Mouse (Mus musculus) kidney, embryonic 14.5 days (tissue): Measurements from ENCODE around the gene Tnni1. TPM values are rescaled to one million over a fixed set of nuclear protein-coding genes. Genes with fewer than 3 reads are reported as not detected.
A peak's percentile ranks its signal among the peaks of the same experiment; 100 is the strongest.

Experiments used
- ATAC-seq: fragments of 200-750 bp; cut with Nextera tagmentation; 2 replicates; pipeline ENCODE4 v1.8.0; 2017; ENCODE audit warnings: moderate number of reproducible peaks, mild to moderate bottlenecking, moderate TSS enrichment, moderate library complexity; ENCODE audit not compliant: low FRiP score, low TSS enrichment
- H3K27ac ChIP-seq: fragments of 300-500 bp; sonication (generic); 2 replicates; pipeline ENCODE4 v1.5.1; 2014; ENCODE audit warnings: low read depth, mild to moderate bottlenecking, low read length, moderate library complexity, mixed read lengths
- H3K27me3 ChIP-seq: fragments of 300-500 bp; sonication (generic); 2 replicates; pipeline ENCODE4 v1.6.1; 2014; ENCODE audit warnings: mild to moderate bottlenecking, low read length; ENCODE audit not compliant: control insufficient read depth, insufficient read depth
- H3K36me3 ChIP-seq: fragments of 300-500 bp; sonication (generic); 2 replicates; pipeline ENCODE4 v1.6.1; 2014; ENCODE audit warnings: low read length, mixed read lengths; ENCODE audit not compliant: control insufficient read depth, insufficient read depth
- H3K4me1 ChIP-seq: fragments of 300-500 bp; sonication (generic); 2 replicates; pipeline ENCODE4 v1.6.1; 2014; ENCODE audit warnings: low read length, mixed read lengths; ENCODE audit not compliant: control insufficient read depth, insufficient read depth
- H3K4me2 ChIP-seq: fragments of 300-500 bp; sonication (generic); replicated peaks from 2 replicates; pipeline ENCODE4 v1.6.1; 2014; ENCODE audit warnings: low read depth, mild to moderate bottlenecking, low read length
- H3K4me3 ChIP-seq: fragments of 300-500 bp; sonication (generic); 2 replicates; pipeline ENCODE4 v1.5.1; 2014; ENCODE audit warnings: mild to moderate bottlenecking, low read length
- H3K9ac ChIP-seq: fragments of 300-500 bp; sonication (generic); 2 replicates; pipeline ENCODE4 v1.6.1; 2014; ENCODE audit warnings: low read depth, mild to moderate bottlenecking, low read length, moderate library complexity
- H3K9me3 ChIP-seq: fragments of 300-500 bp; sonication (generic); 2 replicates; pipeline ENCODE4 v1.6.1; 2016; ENCODE audit warnings: low read length; ENCODE audit not compliant: control insufficient read depth
- WGBS: fragments of 180-500 bp; shearing (Covaris S2); extraction: QIAGEN DNeasy Blood & Tissue Kit; methylation state at CpG from one replicate; pipeline ENCODE4 v1.1.7; 2014; 5-methylcytosine and 5-hydroxymethylcytosine counted together
- polyA plus RNA-seq: library from polyadenylated mRNA; unstranded; fragments of >200 nt; fragmentation: Nextera tagmentation; extraction: Ambion mirVana; gene quantifications from 2 replicates; pipeline ENCODE4 v1.2.1, GENCODE M21; 2014

The Tnni1 gene
- polyA plus RNA-seq, 1 experiment from 2014 or later: 18.3 TPM

DNA sequence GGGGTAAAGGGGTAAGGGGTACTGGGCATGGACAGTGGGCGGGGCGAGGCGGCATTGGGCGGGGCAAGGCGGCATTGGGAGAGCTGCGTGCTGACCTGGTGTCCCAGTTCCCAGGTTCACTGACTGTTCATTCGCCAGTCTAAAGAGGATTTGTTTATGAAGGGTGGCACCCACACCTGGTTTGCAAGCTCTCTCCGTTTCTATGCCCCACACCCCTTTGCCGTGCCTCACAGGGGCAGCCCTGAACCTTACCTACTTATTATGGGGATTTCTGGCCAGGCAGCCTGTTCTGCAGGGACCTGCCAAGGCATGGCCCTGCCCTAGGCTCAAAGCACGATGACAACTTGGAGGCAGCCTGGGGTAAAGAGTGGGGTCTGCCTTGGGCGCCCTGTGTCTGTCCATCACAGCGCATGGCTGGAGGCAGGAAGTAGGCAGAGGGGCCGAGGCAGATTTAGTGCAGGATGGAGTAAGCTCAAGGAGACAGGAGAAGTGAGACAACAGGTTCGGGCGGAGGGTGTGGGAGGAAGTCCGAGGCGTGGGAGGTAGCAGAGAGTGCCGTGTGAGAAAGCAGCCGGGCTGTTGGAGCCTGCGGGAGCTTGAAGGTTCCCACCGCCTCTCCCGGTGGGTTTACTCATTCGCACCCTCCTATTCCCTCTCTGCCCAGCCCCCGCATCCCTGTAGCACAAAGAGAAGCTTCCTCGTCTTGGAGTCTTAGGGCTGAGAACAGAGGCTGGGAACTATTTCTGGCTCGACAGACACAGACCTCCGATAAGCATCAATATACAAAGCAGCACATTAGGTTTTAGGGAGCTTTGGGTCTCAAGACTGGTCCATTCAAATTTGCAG lies 14.4 kb downstream of the Tnni1 start:
- Histone ChIP-seq H3K27me3 (no peaks in the 10 kb centered on the region), H3K9me3 (no peaks in the 10 kb centered on the region), H3K27ac (peak overlapping the region; percentile 79), H3K4me2 (peak overlapping the region; percentile 50), H3K4me1 (peaks cover 22% of the 10 kb centered on the region), H3K9ac (peak overlapping the region; percentile 52), H3K36me3 (no peaks in the 10 kb centered on the region), H3K4me3 (peak overlapping the region; percentile 20; the same call in 1 of the 2 replicates)
- WGBS: 7% methylated on average over 27 of the region's 27 CpGs
- ATAC-seq: peak; percentile 72

GRCm38 (mm10) chr1:135794216-135795134 lies 15.2 kb downstream of the Tnni1 start:
- 10% methylated on average over 20 of the region's 20 CpGs for WGBS
- peaks cover 30% of the 10 kb centered on the region for H3K4me1 ChIP-seq
- peak overlapping the region; percentile 20; the same call in 1 of the 2 replicates for H3K4me3 ChIP-seq
- peak overlapping the region; percentile 79 for H3K27ac ChIP-seq
- peak overlapping the region; percentile 50 for H3K4me2 ChIP-seq
- H3K27me3 ChIP-seq: no peaks in the 10 kb centered on the region
- ATAC-seq: peak; percentile 69
- no peaks in the 10 kb centered on the region for H3K9me3 ChIP-seq
- peak overlapping the region; percentile 52 for H3K9ac ChIP-seq
- no peaks in the 10 kb centered on the region for H3K36me3 ChIP-seq

GRCm38 (mm10) chr1:135798492-135798891 lies 19.3 kb downstream of the Tnni1 start:
- ATAC-seq: no peak

DNA sequence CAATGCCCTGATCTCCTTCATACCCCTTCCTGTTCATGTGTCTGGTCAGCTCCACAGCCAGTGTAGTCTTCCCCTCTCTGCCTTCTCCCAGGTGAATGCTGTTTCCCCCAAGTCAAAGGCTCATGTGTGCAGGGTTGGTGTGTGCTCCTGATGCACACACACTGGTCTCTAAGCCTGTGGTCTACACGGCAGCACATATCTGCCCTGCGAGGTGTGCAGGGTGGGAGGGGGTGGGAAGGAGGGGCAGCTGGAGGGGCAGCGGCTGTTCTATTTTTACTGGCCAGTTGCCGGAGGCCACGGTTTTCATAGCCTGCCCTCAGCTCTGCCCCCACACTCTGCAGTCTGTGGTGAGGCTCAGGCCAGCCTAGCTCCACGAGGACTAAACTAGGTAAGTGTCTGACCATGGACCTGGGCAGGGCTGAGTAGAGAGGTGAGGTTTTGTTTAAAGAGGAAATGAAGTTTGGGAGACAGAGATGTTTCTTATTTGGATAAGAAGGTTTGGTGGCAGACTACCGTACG lies 19.9 kb downstream of the Tnni1 start:
- H3K4me2 ChIP-seq: no peak overlapping the region
- no peak for ATAC-seq
- H3K9ac ChIP-seq: no peak overlapping the region
- H3K27ac ChIP-seq: no peak overlapping the region
- 20% methylated on average over 8 of the region's 8 CpGs for WGBS
- no peaks in the 10 kb centered on the region for H3K27me3 ChIP-seq
- H3K9me3 ChIP-seq: no peaks in the 10 kb centered on the region
- H3K36me3 ChIP-seq: no peaks in the 10 kb centered on the region
- H3K4me3 ChIP-seq: no peak overlapping the region
- peaks cover 41% of the 10 kb centered on the region for H3K4me1 ChIP-seq

More at GRCm38 (mm10) chr1:135798492-135798891, 19.3 kb downstream of the Tnni1 start:
- no peak overlapping the region for H3K9ac ChIP-seq
- H3K4me1 ChIP-seq: peaks cover 45% of the 10 kb centered on the region
- H3K9me3 ChIP-seq: no peaks in the 10 kb centered on the region
- 81% methylated on average over 1 of the region's 1 CpGs for WGBS
- H3K36me3 ChIP-seq: no peaks in the 10 kb centered on the region
- H3K4me2 ChIP-seq: no peak overlapping the region
- no peak overlapping the region for H3K4me3 ChIP-seq
- H3K27ac ChIP-seq: no peak overlapping the region
- H3K27me3 ChIP-seq: no peaks in the 10 kb centered on the region

DNA sequence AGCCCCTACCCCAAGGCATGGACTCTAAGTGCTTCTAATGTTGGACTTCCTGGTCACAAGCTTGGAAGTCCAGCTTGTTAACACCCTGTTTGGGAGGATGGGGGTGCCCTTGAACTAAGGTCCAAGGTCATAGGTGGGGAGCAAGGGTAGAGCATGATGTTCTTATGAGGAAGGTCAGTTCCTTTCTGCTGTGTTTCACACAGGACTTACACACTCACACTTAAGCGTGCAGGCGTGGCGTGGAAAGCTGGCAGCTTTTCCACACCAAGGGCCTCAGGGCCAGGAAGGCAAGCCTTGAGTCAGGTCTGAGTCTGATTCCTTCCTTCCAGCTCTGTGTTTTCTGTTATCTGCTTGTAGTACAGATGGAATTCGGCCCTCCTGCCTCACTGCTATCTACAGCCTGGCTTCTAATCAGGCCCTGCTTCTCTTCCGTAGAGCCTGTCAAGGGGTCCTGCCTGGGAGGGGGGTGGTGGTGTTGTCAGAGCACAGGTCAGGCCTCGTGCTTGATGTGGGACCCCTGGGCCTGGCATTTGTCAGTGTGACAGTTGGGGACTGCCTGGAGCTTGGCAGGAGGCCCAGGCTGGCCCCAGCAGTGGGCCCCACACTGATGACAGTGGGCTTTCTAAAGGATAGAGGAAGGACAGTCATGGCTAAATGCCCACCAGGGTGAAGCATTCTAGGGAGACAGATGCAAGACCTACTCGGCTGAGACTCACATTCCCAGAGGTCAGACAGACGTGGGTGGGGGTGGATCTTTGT lies 21.1 kb downstream of the Tnni1 start:
- Histone ChIP-seq H3K36me3 (no peaks in the 10 kb centered on the region), H3K27ac (peak overlapping the region; percentile 47; the same call in 1 of the 2 replicates), H3K4me2 (no peak overlapping the region), H3K27me3 (no peaks in the 10 kb centered on the region), H3K9ac (no peak overlapping the region; the same call in 1 of the 2 replicates), H3K4me1 (peaks cover 32% of the 10 kb centered on the region), H3K4me3 (no peak overlapping the region), H3K9me3 (no peaks in the 10 kb centered on the region)
- ATAC-seq: peak; percentile 50; the same call in 1 of the 2 replicates
- WGBS: 41% methylated on average over 8 of the region's 8 CpGs

- Histone ChIP-seq H3K9ac (no peak overlapping the region), H3K36me3 (no peaks in the 10 kb centered on the region), H3K27me3 (no peaks in the 10 kb centered on the region), H3K4me2 (no peak overlapping the region), H3K4me3 (no peak overlapping the region), H3K27ac (no peak overlapping the region), H3K9me3 (no peaks in the 10 kb centered on the region), H3K4me1 (peaks cover 3% of the 10 kb centered on the region)
- 20% methylated on average over 10 of the region's 10 CpGs for WGBS
- no peak for ATAC-seq
Observed at GRCm38 (mm10) chr1:135807546-135807945, 28.3 kb downstream of the Tnni1 start.

DNA sequence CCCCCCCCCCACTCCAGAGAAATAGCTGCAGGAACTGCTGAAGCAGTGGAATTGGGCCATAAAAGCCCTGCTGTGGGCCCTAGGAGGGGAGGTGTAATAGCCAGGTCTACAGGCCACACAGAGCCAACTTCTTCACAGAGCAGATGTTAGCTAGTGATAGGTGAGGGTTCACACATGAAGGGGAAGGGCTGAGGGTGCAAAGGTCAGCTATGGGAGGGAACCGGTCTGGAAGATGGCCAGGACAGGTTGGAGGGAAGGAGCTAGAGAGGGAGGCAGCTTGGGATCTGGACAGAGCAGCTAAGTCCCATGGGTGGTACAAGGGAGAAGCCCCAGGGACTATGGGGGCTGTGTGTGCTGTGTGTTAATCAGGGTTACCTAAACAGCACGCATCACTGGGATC lies 30.9 kb downstream of the Tnni1 start:
- H3K4me2 ChIP-seq: no peak overlapping the region
- H3K4me3 ChIP-seq: no peak overlapping the region
- no peak for ATAC-seq
- H3K9ac ChIP-seq: no peak overlapping the region
- no peaks in the 10 kb centered on the region for H3K27me3 ChIP-seq
- H3K27ac ChIP-seq: no peak overlapping the region
- H3K4me1 ChIP-seq: no peaks in the 10 kb centered on the region; the same call in 1 of the 2 replicates
- WGBS: 51% methylated on average over 2 of the region's 2 CpGs
- H3K9me3 ChIP-seq: no peaks in the 10 kb centered on the region
- no peaks in the 10 kb centered on the region for H3K36me3 ChIP-seq

- Histone ChIP-seq H3K4me1 (no peaks in the 10 kb centered on the region; the same call in 1 of the 2 replicates), H3K9ac (no peak overlapping the region), H3K27ac (no peak overlapping the region), H3K9me3 (no peaks in the 10 kb centered on the region), H3K4me3 (no peak overlapping the region), H3K27me3 (no peaks in the 10 kb centered on the region), H3K36me3 (no peaks in the 10 kb centered on the region), H3K4me2 (no peak overlapping the region)
- peak; percentile 73 for ATAC-seq
- 30% methylated on average over 7 of the region's 7 CpGs for WGBS
Observed at GRCm38 (mm10) chr1:135811016-135811646, 31.9 kb downstream of the Tnni1 start.
